Comparison of ENCODE assay signal across 9 mouse cellular contexts in the genomic region with DNA sequence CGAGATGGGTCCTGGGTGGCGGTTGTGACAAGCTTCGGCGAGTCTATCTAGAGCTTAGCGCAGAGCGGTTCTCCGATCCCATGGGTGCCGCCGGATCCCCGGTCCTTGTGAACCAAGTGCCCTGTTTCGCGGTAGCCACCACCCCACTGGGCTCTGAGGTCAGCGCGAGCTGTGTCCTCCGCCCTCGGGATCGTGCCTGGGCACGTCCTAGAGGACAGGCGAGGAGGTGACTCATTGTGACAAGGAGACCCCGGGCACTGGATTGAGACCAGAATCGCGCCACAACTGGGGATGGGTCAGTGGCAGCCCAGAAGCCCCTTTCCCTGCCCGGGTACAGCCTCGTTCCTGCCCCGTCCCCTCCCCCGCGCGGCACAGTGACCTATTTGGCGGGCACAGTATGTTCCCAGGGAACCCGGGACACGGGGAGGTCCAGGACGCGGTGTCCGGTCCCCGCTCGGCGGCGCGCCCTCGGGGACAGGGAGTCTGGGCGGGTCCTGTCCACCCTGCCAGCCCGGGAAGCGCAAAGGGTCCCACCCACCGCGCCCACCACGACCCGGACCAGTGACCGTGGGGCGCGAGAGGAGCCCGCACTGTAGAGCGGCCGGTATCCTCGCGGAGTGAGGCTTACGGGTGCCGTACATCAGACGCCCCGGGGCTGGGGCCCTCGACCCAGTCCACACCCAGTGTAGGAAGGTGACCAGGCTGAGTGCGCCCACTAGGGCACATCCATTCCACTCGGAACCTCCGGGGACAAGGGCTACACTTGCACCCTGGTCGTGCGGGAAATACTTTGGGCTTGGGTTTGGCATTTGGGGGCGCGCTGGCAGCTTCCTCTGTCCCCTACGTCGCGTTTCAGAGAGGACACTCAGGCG. TPM values are rescaled to one million over a fixed set of nuclear protein-coding genes. Genes with fewer than 3 reads are reported as not detected.
DNase-seq lines count a peak whose midpoint lies in the region; ATAC-seq and TF ChIP-seq lines count a peak whose summit lies in the region.
"Had no signal": no experiment of that assay in that cellular context is flagged by ENCODE, and none has a peak within 500 bp of the region (broad histone marks: within the 10 kb centered on the region; RNA-seq: fewer than 3 reads in every experiment).

No protein-coding gene starts in this region.

- under 1% methylated on average over 71 of the region's 71 CpGs for WGBS in cerebellum, adult 2 months
- 2% methylated on average over 70 of the region's 71 CpGs for WGBS in forebrain, postnatal 0 days

- H3K27me3 ChIP-seq in cerebellum, adult 2 months (ENCODE audit: control insufficient read depth, insufficient read depth, low read length): no peaks in the 10 kb centered on the region
- no peaks in the 10 kb centered on the region for H3K27me3 ChIP-seq in forebrain, postnatal 0 days (ENCODE audit: insufficient read depth, low read length)
- H3K27me3 ChIP-seq in megakaryocyte, embryonic 14.5 days (replicated peaks): no peaks in the 10 kb centered on the region

- peak; percentile 77 for DNase-seq in Muller cell, postnatal 12 days (ENCODE audit: inconsistent ontology term)
- DNase-seq in cerebellum, adult 2 months: peak; percentile 66 to 76
- peak; percentile 44 for DNase-seq in forebrain, postnatal 0 days
- peak; percentile 92 to 94 for DNase-seq in heart, postnatal 36 days
- DNase-seq in left cerebral cortex, postnatal 10 days (ENCODE audit: extremely low spot score in 1 of 2, low spot score in 2 of 2): peak; percentile 29 to 85
- DNase-seq in right cerebral cortex, postnatal 36 days (ENCODE audit: low spot score in 2 of 2): peak; percentile 25 to 30

- H3K4me3 ChIP-seq in cerebellum, adult 2 months (replicated peaks; ENCODE audit: insufficient read depth, low read depth, low read length): peak overlapping the region; percentile 69
- H3K4me3 ChIP-seq in forebrain, postnatal 0 days (ENCODE audit: low read depth, low read length): peak overlapping the region; percentile 48
- H3K4me3 ChIP-seq in megakaryocyte, embryonic 14.5 days (replicated peaks): peak overlapping the region; percentile 100

- H3K9me3 ChIP-seq in forebrain, postnatal 0 days (ENCODE audit: low read length): no peaks in the 10 kb centered on the region
- no peaks in the 10 kb centered on the region for H3K9me3 ChIP-seq in megakaryocyte, embryonic 14.5 days

- H3K4me2 ChIP-seq in forebrain, postnatal 0 days (ENCODE audit: low read depth): peak overlapping the region; percentile 95

- peak; percentile 16; the same call in 1 of the 2 replicates for ATAC-seq in forebrain, postnatal 0 days
- ATAC-seq in erythroid progenitor cell, adult 5-6 weeks (replicated peaks; ENCODE audit: low FRiP score, poor library complexity, severe bottlenecking): no peak

- H3K36me3 ChIP-seq in forebrain, postnatal 0 days (ENCODE audit: insufficient read depth): no peaks in the 10 kb centered on the region
- peaks cover 43% of the 10 kb centered on the region for H3K36me3 ChIP-seq in megakaryocyte, embryonic 14.5 days (replicated peaks; ENCODE audit: low read length)

- no peak for TF ChIP-seq POLR2A in cerebellum, adult 2 months (IDR thresholded peaks at IDR 0.05; ENCODE audit: borderline replicate concordance, insufficient read depth, low read length)

- TF ChIP-seq CTCF in cerebellum, adult 2 months (IDR thresholded peaks at IDR 0.05; ENCODE audit: borderline replicate concordance, insufficient read depth, low read depth, low read length): no peak
- TF ChIP-seq CTCF in forebrain, postnatal 0 days (IDR thresholded peaks at IDR 0.05; ENCODE audit: low read depth): 0 out of 2 replicates have a peak, but pooled peaks have one; percentile 7

- peaks cover 11% of the 10 kb centered on the region; the same call in 1 of the 2 replicates for H3K4me1 ChIP-seq in cerebellum, adult 2 months (ENCODE audit: control insufficient read depth, insufficient read depth, low read length)
- peaks cover 5% of the 10 kb centered on the region; the same call in 1 of the 2 replicates for H3K4me1 ChIP-seq in forebrain, postnatal 0 days (ENCODE audit: insufficient read depth)
- peaks cover 70% of the 10 kb centered on the region for H3K4me1 ChIP-seq in megakaryocyte, embryonic 14.5 days

- peak overlapping the region; percentile 64 for H3K9ac ChIP-seq in forebrain, postnatal 0 days

- intact Hi-C loops in heart, postnatal 36 days (cut with DNase I): loop anchor here (1.0 to 2.0 kb wide), 3 partner anchors 15 to 76 kb away; no protein-coding TSS in a partner anchor
- intact Hi-C loops in left cerebral cortex, postnatal 10 days (cut with DNase I): loop anchor here (2.0 to 5.0 kb wide), 2 partner anchors 46 to 73 kb away; no protein-coding TSS in a partner anchor

- peak overlapping the region; percentile 77 for H3K27ac ChIP-seq in cerebellum, adult 2 months (ENCODE audit: insufficient read depth, low read length)
- peak overlapping the region; percentile 50 for H3K27ac ChIP-seq in forebrain, postnatal 0 days (ENCODE audit: low read depth, low read length)

RNA-seq across cellular contexts. Expression of gene Cdkn1a, which starts 3.8 kb away (rescaled TPM):
- polyA plus RNA-seq in cerebellum, adult 2 months (2012; rRNA removed): 12.6 and 19.4 TPM in 2 replicates
- total RNA-seq in forebrain, postnatal 0 days (2014; rRNA removed): 15.3 and 20.0 TPM in 2 replicates
- 94.3 and 121 TPM in 2 replicates for polyA plus RNA-seq in forebrain, postnatal 0 days (2015; fragmentation: Nextera tagmentation; extraction: Ambion mirVana)
- 10 to 100 TPM; 40.8 to 83.9 TPM for total RNA-seq in heart, postnatal 36 days (2021)
- 10 to 100 TPM; 34.2 to 40.4 TPM for total RNA-seq in left cerebral cortex, postnatal 10 days (2021)
- polyA plus RNA-seq in megakaryocyte, embryonic 14.5 days (2012; ENCODE audit: insufficient read depth, low replicate concordance): 228 and 253 TPM in 2 replicates
- total RNA-seq in erythroid progenitor cell, adult 5-6 weeks (2015; ENCODE audit: low replicate concordance): 0.84 and 2.5 TPM in 2 replicates
- 2.3 TPM in 1 of 2 replicates, not detected in the other for total RNA-seq in erythroid progenitor cell, adult 5-6 weeks (2017; ENCODE audit: low replicate concordance)

RNA-seq across cellular contexts. Expression of gene Rab44, which starts 19.4 kb away (rescaled TPM):
- polyA plus RNA-seq in cerebellum, adult 2 months (2012; rRNA removed): 0.32 and 0.47 TPM in 2 replicates
- total RNA-seq in forebrain, postnatal 0 days (2014; rRNA removed): not detected in 2 replicates
- polyA plus RNA-seq in forebrain, postnatal 0 days (2015; fragmentation: Nextera tagmentation; extraction: Ambion mirVana): 0.13 TPM in 1 of 2 replicates, not detected in the other
- under 1 TPM; 0.43 to 0.50 TPM for total RNA-seq in heart, postnatal 36 days (2021)
- total RNA-seq in left cerebral cortex, postnatal 10 days (2021): under 1 TPM in 1 of 2 experiments, not detected in 1; 0.15 TPM
- polyA plus RNA-seq in megakaryocyte, embryonic 14.5 days (2012; ENCODE audit: insufficient read depth, low replicate concordance): 3.4 and 22.3 TPM in 2 replicates
- total RNA-seq in erythroid progenitor cell, adult 5-6 weeks (2015; ENCODE audit: low replicate concordance): 15.9 and 22.7 TPM in 2 replicates
- 22.2 and 28.0 TPM in 2 replicates for total RNA-seq in erythroid progenitor cell, adult 5-6 weeks (2017; ENCODE audit: low replicate concordance)
- total RNA-seq: layer of hippocampus, adult 18-20 months had no signal

Comparison
In these comparisons a context has a peak if more than half of its experiments do, and no peak if none do; other contexts are left out.
1. DNase-seq: peak in every context shown above with its lines; median percentile 93 in heart, postnatal 36 days; 77 in Muller cell, postnatal 12 days; 71 in cerebellum, adult 2 months; 57 in left cerebral cortex, postnatal 10 days; 44 in forebrain, postnatal 0 days; 28 in right cerebral cortex, postnatal 36 days.
2. H3K4me3 ChIP-seq: peak in every context shown above with its lines; median percentile 100 in megakaryocyte, embryonic 14.5 days; 69 in cerebellum, adult 2 months; 48 in forebrain, postnatal 0 days.
3. RNA of gene Rab44, which starts 19.4 kb away (total RNA-seq): 15.9 to 28.0 TPM in erythroid progenitor cell, adult 5-6 weeks; 0.43 to 0.50 TPM in heart, postnatal 36 days, 0.15 TPM in left cerebral cortex, postnatal 10 days and not detected in forebrain, postnatal 0 days; every median in the first group is over 10 times any median in the second.